26 mouse cellular contexts compared by ENCODE assay signal in the genomic region with DNA sequence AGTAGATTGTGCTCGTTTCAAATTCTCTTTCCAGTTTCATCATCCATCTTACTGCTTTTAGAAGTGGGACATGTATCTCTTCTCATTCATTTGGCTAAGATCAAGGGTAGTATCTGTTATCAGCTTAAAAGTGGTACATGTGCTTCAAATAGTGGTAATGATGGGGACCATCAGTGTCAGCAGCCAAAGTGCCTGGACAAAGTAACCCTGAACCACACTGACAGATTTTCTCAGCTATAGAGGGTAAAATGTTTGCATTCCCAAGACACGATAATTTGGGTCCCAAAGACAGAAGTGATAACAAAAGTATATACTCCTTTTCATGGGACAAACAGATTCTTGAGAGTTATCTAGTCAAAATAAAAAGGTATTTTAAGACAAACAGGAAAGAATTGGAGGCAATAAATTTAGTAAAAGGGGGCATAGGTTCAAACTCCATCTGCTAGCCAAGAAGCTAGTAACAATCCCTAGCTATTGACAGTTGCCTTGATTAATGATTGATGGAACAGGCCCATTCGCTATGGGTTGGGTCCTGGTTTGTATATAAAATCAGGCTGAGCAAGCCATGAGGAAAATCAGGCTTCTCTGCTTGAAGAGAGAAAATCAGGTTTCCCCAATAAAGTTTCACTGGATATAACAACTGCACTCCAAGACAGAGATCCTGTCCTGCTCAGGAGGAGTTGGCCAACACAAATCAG.
"Had no signal": no experiment of that assay in that cellular context is flagged by ENCODE, and none has a peak within 500 bp of the region (broad histone marks: within the 10 kb centered on the region; RNA-seq: fewer than 3 reads in every experiment).

No protein-coding gene starts in this region.

- H3K27ac ChIP-seq: heart, adult 2 months; heart, embryonic 13.5 days; heart, embryonic 15.5 days; hindbrain, embryonic 12.5 days; hindbrain, embryonic 14.5 days; kidney, postnatal 0 days; layer of hippocampus, adult 2 months; limb, embryonic 10.5 days; limb, embryonic 12.5 days; liver, embryonic 13.5 days; liver, embryonic 15.5 days had no signal

- H3K27me3 ChIP-seq: heart, embryonic 13.5 days; heart, embryonic 15.5 days; hindbrain, embryonic 12.5 days; limb, embryonic 12.5 days; liver, embryonic 13.5 days; liver, embryonic 15.5 days had no signal

- H3K4me1 ChIP-seq: heart, embryonic 13.5 days; heart, embryonic 15.5 days; hindbrain, embryonic 12.5 days; limb, embryonic 10.5 days; limb, embryonic 12.5 days; liver, embryonic 13.5 days; liver, embryonic 15.5 days had no signal

- ATAC-seq: forebrain, postnatal 0 days; hindbrain, embryonic 16.5 days; inflammation-experienced regulatory T-cells, adult 6 months; liver, postnatal 0 days had no signal

- H3K4me2 ChIP-seq: heart, embryonic 11.5 days; heart, embryonic 13.5 days; heart, embryonic 15.5 days; hindbrain, embryonic 12.5 days; hindbrain, embryonic 14.5 days; limb, embryonic 12.5 days; liver, embryonic 11.5 days; liver, embryonic 13.5 days; liver, embryonic 15.5 days had no signal

- H3K4me3 ChIP-seq: heart, adult 2 months; heart, embryonic 13.5 days; heart, embryonic 15.5 days; hindbrain, embryonic 12.5 days; layer of hippocampus, adult 2 months; limb, embryonic 10.5 days; limb, embryonic 12.5 days; liver, embryonic 13.5 days; liver, embryonic 15.5 days had no signal

- H3K9ac ChIP-seq: forebrain, postnatal 0 days; heart, embryonic 13.5 days; heart, embryonic 15.5 days; hindbrain, embryonic 12.5 days; hindbrain, embryonic 14.5 days; limb, embryonic 12.5 days; liver, embryonic 13.5 days; liver, embryonic 15.5 days; liver, postnatal 0 days had no signal

- DNase-seq: forebrain, postnatal 0 days; gastrocnemius, postnatal 14 days; gastrocnemius, postnatal 36 days; heart, adult 11 months; heart, adult 2 months; heart, postnatal 14 days; heart, postnatal 36 days; kidney, postnatal 14 days; kidney, postnatal 4 days; layer of hippocampus, postnatal 36 days; liver; liver, embryonic 13.5 days; liver, postnatal 0 days had no signal

- H3K36me3 ChIP-seq: heart, embryonic 13.5 days; heart, embryonic 15.5 days; hindbrain, embryonic 12.5 days; limb, embryonic 10.5 days; limb, embryonic 12.5 days; liver, embryonic 13.5 days; liver, embryonic 15.5 days had no signal

- H3K9me3 ChIP-seq: heart, embryonic 13.5 days; heart, embryonic 15.5 days; hindbrain, embryonic 12.5 days; limb, embryonic 10.5 days; limb, embryonic 12.5 days; liver, embryonic 13.5 days; liver, embryonic 15.5 days had no signal
